Mouse (Mus musculus): Measurements from ENCODE around the gene Sbno1. TPM values are rescaled to one million over a fixed set of nuclear protein-coding genes. Genes with fewer than 3 reads are reported as not detected.
A peak's percentile ranks its signal among the peaks of the same experiment; 100 is the strongest.
"Not testable (repeated sequence)": the region's sequence is repeated elsewhere in the genome, so short reads cannot be mapped to it uniquely, and the experiment has no call there.

Gene Sbno1
- polyA plus RNA-seq, 1 experiment from 2014 or later: 36.2 TPM

GRCm38 (mm10) chr5:124353011-124353725 is 72.6 kb downstream of the Sbno1 start:
- peak overlapping the region; percentile 86 for H3K27ac ChIP-seq (ENCODE audit: low read length)
- no peak for ATAC-seq (ENCODE audit: low read depth)
- WGBS (ENCODE audit: insufficient replicate concordance): under 1% methylated on average over 32 of the region's 32 CpGs
- peak overlapping the region; percentile 90 for H3K4me3 ChIP-seq (ENCODE audit: low read depth, low read length)
- no peaks in the 10 kb centered on the region for H3K9me3 ChIP-seq (replicated peaks; ENCODE audit: control insufficient read depth, low read length)
- H3K4me2 ChIP-seq (ENCODE audit: low read depth, low read length): peak overlapping the region; percentile 85
- H3K27me3 ChIP-seq (ENCODE audit: control insufficient read depth, insufficient read depth, low read depth, low read length): no peaks in the 10 kb centered on the region
- H3K36me3 ChIP-seq (ENCODE audit: control insufficient read depth, insufficient read depth): peaks cover 12% of the 10 kb centered on the region
- H3K4me1 ChIP-seq (ENCODE audit: control insufficient read depth, low read depth, low read length): peaks cover 28% of the 10 kb centered on the region
- peak overlapping the region; percentile 94 for H3K9ac ChIP-seq (ENCODE audit: low read depth, low read length)

- H3K9me3 ChIP-seq (replicated peaks; ENCODE audit: control insufficient read depth, low read length): no peaks in the 10 kb centered on the region
- H3K4me2 ChIP-seq (ENCODE audit: low read depth, low read length): peak overlapping the region; percentile 85
- ATAC-seq (ENCODE audit: low read depth): peak; percentile 39
- H3K27me3 ChIP-seq (ENCODE audit: control insufficient read depth, insufficient read depth, low read depth, low read length): no peaks in the 10 kb centered on the region
- 3% methylated on average over 30 of the region's 30 CpGs for WGBS (ENCODE audit: insufficient replicate concordance)
- peak overlapping the region; percentile 21 for H3K27ac ChIP-seq (ENCODE audit: low read length)
- peaks cover 15% of the 10 kb centered on the region for H3K36me3 ChIP-seq (ENCODE audit: control insufficient read depth, insufficient read depth)
- peak overlapping the region; percentile 94 for H3K9ac ChIP-seq (ENCODE audit: low read depth, low read length)
- peaks cover 28% of the 10 kb centered on the region for H3K4me1 ChIP-seq (ENCODE audit: control insufficient read depth, low read depth, low read length)
- peak overlapping the region; percentile 90 for H3K4me3 ChIP-seq (ENCODE audit: low read depth, low read length)
Observed at GRCm38 (mm10) chr5:124352141-124352920, 73.5 kb downstream of the Sbno1 start.

- Histone ChIP-seq H3K4me1 (ENCODE audit: control insufficient read depth, low read depth, low read length) (peaks cover 28% of the 10 kb centered on the region), H3K9ac (ENCODE audit: low read depth, low read length) (no peak overlapping the region), H3K9me3 (replicated peaks; ENCODE audit: control insufficient read depth, low read length) (no peaks in the 10 kb centered on the region), H3K27ac (ENCODE audit: low read length) (peak overlapping the region; percentile 21; the same call in 1 of the 2 replicates), H3K36me3 (ENCODE audit: control insufficient read depth, insufficient read depth) (peaks cover 17% of the 10 kb centered on the region), H3K27me3 (ENCODE audit: control insufficient read depth, insufficient read depth, low read depth, low read length) (no peaks in the 10 kb centered on the region), H3K4me3 (ENCODE audit: low read depth, low read length) (no peak overlapping the region), H3K4me2 (ENCODE audit: low read depth, low read length) (peak overlapping the region; percentile 85)
- ATAC-seq (ENCODE audit: low read depth): no peak
- WGBS (ENCODE audit: insufficient replicate concordance): 53% methylated on average over 3 of the region's 3 CpGs
Observed at GRCm38 (mm10) chr5:124351604-124352003, 74.2 kb downstream of the Sbno1 start.

GRCm38 (mm10) chr5:124351111-124351560 is 74.7 kb downstream of the Sbno1 start:
- H3K9ac ChIP-seq (ENCODE audit: low read depth, low read length): no peak overlapping the region
- no peak overlapping the region for H3K4me2 ChIP-seq (ENCODE audit: low read depth, low read length)
- no peak for ATAC-seq (ENCODE audit: low read depth)
- H3K36me3 ChIP-seq (ENCODE audit: control insufficient read depth, insufficient read depth): peaks cover 18% of the 10 kb centered on the region
- H3K4me3 ChIP-seq (ENCODE audit: low read depth, low read length): no peak overlapping the region
- no peak overlapping the region for H3K27ac ChIP-seq (ENCODE audit: low read length)
- H3K9me3 ChIP-seq (replicated peaks; ENCODE audit: control insufficient read depth, low read length): no peaks in the 10 kb centered on the region
- no peaks in the 10 kb centered on the region for H3K27me3 ChIP-seq (ENCODE audit: control insufficient read depth, insufficient read depth, low read depth, low read length)
- WGBS (ENCODE audit: insufficient replicate concordance): 43% methylated on average over 7 of the region's 7 CpGs
- H3K4me1 ChIP-seq (ENCODE audit: control insufficient read depth, low read depth, low read length): peaks cover 28% of the 10 kb centered on the region

GRCm38 (mm10) chr5:124350350-124350749 is 75.5 kb downstream of the Sbno1 start:
- 83% methylated on average over 2 of the region's 2 CpGs for WGBS (ENCODE audit: insufficient replicate concordance)
- Histone ChIP-seq H3K27ac (ENCODE audit: low read length) (no peak overlapping the region), H3K36me3 (ENCODE audit: control insufficient read depth, insufficient read depth) (peaks cover 18% of the 10 kb centered on the region), H3K9me3 (replicated peaks; ENCODE audit: control insufficient read depth, low read length) (no peaks in the 10 kb centered on the region), H3K4me3 (ENCODE audit: low read depth, low read length) (no peak overlapping the region), H3K9ac (ENCODE audit: low read depth, low read length) (no peak overlapping the region), H3K27me3 (ENCODE audit: control insufficient read depth, insufficient read depth, low read depth, low read length) (no peaks in the 10 kb centered on the region), H3K4me1 (ENCODE audit: control insufficient read depth, low read depth, low read length) (peaks cover 28% of the 10 kb centered on the region), H3K4me2 (ENCODE audit: low read depth, low read length) (no peak overlapping the region)
- no peak for ATAC-seq (ENCODE audit: low read depth)

GRCm38 (mm10) chr5:124349196-124349595 is 76.6 kb downstream of the Sbno1 start:
- Histone ChIP-seq H3K27ac (ENCODE audit: low read length) (no peak overlapping the region), H3K4me1 (ENCODE audit: control insufficient read depth, low read depth, low read length) (peaks cover 25% of the 10 kb centered on the region), H3K36me3 (ENCODE audit: control insufficient read depth, insufficient read depth) (peaks cover 18% of the 10 kb centered on the region), H3K27me3 (ENCODE audit: control insufficient read depth, insufficient read depth, low read depth, low read length) (no peaks in the 10 kb centered on the region), H3K9ac (ENCODE audit: low read depth, low read length) (no peak overlapping the region), H3K9me3 (replicated peaks; ENCODE audit: control insufficient read depth, low read length) (no peaks in the 10 kb centered on the region), H3K4me2 (ENCODE audit: low read depth, low read length) (no peak overlapping the region), H3K4me3 (ENCODE audit: low read depth, low read length) (no peak overlapping the region)
- no peak for ATAC-seq (ENCODE audit: low read depth)
- WGBS (ENCODE audit: insufficient replicate concordance): 92% methylated on average over 17 of the region's 17 CpGs

GRCm38 (mm10) chr5:124342897-124343296 is 82.9 kb downstream of the Sbno1 start:
- no peak overlapping the region for H3K9ac ChIP-seq (ENCODE audit: low read depth, low read length)
- H3K4me1 ChIP-seq (ENCODE audit: control insufficient read depth, low read depth, low read length): no peaks in the 10 kb centered on the region
- ATAC-seq (ENCODE audit: low read depth): no peak
- H3K36me3 ChIP-seq (ENCODE audit: control insufficient read depth, insufficient read depth): peaks cover 3% of the 10 kb centered on the region
- WGBS (ENCODE audit: insufficient replicate concordance): 76% methylated on average over 8 of the region's 8 CpGs
- no peak overlapping the region for H3K4me3 ChIP-seq (ENCODE audit: low read depth, low read length)
- H3K4me2 ChIP-seq (ENCODE audit: low read depth, low read length): no peak overlapping the region
- H3K27ac ChIP-seq (ENCODE audit: low read length): no peak overlapping the region
- H3K27me3 ChIP-seq (ENCODE audit: control insufficient read depth, insufficient read depth, low read depth, low read length): no peaks in the 10 kb centered on the region
- no peaks in the 10 kb centered on the region for H3K9me3 ChIP-seq (replicated peaks; ENCODE audit: control insufficient read depth, low read length)

GRCm38 (mm10) chr5:124341753-124342339 is 84.0 kb downstream of the Sbno1 start:
- H3K9ac ChIP-seq (ENCODE audit: low read depth, low read length); H3K36me3 ChIP-seq (ENCODE audit: control insufficient read depth, insufficient read depth); H3K4me1 ChIP-seq (ENCODE audit: control insufficient read depth, low read depth, low read length); ATAC-seq (ENCODE audit: low read depth); H3K27me3 ChIP-seq (ENCODE audit: control insufficient read depth, insufficient read depth, low read depth, low read length); H3K4me2 ChIP-seq (ENCODE audit: low read depth, low read length); H3K27ac ChIP-seq (ENCODE audit: low read length); H3K9me3 ChIP-seq (replicated peaks; ENCODE audit: control insufficient read depth, low read length); H3K4me3 ChIP-seq (ENCODE audit: low read depth, low read length): not testable (repeated sequence)
- WGBS (ENCODE audit: insufficient replicate concordance): 65% methylated on average over 6 of the region's 6 CpGs

All from liver, embryonic 16.5 days (tissue).